Mouse (Mus musculus) kidney, adult 18-20 months (tissue): Measurements from ENCODE around the gene Gm7029.
"Not testable (repeated sequence)": the region's sequence is repeated elsewhere in the genome, so short reads cannot be mapped to it uniquely, and the experiment has no call there.

Source experiments
- DNase-seq: peaks from one replicate; pipeline ENCODE4 v3.0.0; 2021

Gm7029 gene

DNA sequence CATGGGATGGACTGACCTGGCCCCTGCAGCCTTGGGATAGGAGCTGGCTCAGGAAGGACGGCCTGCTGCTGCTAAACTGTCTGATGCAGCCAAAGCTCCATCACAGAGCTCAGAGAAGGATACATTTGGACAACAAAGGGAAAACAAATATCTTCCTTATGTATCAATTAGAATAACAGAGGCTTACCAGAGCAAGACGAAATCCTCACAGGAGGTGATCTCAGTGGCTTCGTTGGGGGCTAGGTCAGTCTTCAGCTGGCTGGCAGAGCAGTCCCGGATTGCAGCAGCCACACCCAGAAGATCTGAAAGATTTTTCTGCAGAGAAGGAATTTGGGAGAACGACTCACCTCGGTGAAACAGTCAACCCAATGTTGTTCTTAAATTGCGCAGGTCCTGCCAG, 18.8 kb downstream of the Gm7029 start:
- DNase-seq, result no peak

- DNase-seq, result not testable (repeated sequence)
Observed at GRCm38 (mm10) chr17:33893011-33893410, 19.4 kb downstream of the Gm7029 start.

DNA sequence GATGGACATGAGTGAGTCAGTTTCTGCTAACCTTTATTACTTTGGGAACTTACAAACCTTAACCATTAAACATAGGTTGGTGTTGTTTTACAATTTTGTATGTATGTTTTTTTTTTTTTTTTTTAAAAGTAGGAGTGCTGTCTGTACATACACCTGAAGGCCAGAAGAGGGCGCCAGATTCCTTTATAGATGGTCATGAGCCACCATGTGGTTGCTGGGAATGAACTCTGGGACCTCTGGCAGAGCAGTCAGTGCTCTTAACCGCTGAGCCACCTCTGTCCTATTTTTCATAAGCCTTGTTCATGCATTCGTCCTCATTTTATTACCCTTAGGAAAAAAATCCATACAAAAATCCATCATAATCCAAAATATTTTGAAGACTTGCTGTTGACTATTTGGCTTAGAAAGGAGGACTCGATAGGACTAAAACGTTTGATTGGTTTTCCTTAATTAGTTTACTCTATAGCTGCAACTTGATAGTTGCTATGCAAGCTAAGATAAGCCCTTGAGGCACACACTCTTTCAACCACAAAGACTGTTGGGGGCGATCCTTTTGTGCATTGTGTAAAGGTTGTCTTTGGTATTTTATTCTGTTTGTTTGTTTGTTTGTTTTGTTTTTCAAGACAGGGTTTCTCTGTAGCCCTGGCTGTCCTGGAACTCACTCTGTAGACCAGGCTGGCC, 23.6 kb downstream of the Gm7029 start:
- peak; percentile 37 for DNase-seq

DNA sequence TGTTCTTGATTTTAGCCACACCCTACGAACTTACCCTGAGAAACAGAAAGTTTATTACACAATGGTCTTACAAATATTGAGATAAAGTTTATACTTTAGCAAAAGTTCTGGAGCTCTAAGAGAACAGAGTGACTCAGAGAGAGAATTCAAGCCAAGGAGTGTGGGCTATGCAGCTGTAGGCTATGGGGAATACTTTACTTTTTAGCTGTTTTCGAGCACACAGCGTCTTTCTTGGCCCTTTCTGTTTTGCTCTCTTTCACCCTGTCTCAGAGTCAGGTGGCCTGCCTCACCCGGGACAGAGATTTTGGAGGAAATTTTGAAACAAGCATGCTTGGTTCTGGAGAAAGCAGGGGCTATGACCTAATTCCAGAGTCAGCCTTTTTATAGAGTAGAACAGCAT, 24.6 kb downstream of the Gm7029 start:
- DNase-seq, result not testable (repeated sequence)

DNA sequence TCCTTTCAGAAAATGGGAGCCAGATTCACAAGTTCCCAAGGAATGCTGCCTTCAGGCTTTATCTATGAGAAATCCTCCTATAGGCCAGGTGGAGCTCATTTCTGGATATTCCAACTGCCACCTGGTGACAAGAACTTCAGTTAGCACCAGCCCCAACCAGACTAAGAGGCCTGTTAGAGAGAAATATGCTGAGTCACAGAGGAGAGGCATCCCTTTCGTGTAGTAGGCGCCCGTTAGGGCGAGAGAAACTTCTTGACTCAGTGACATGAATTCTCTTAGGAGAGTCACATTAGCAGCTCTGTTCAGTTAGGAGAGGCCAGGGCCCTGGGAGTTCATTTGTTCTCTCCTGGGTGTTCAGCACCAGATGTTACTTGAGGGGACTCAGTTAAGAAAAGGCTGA, 26.0 kb downstream of the Gm7029 start:
- no peak for DNase-seq

GRCm38 (mm10) chr17:33900281-33900988, 26.8 kb downstream of the Gm7029 start:
- DNase-seq, result no peak

- no peak for DNase-seq
Observed at GRCm38 (mm10) chr17:33900989-33901314, 27.3 kb downstream of the Gm7029 start.

- DNase-seq, result no peak
Observed at GRCm38 (mm10) chr17:33901653-33902052, 28.0 kb downstream of the Gm7029 start.

GRCm38 (mm10) chr17:33902079-33902478, 28.4 kb downstream of the Gm7029 start:
- DNase-seq, result no peak

DNA sequence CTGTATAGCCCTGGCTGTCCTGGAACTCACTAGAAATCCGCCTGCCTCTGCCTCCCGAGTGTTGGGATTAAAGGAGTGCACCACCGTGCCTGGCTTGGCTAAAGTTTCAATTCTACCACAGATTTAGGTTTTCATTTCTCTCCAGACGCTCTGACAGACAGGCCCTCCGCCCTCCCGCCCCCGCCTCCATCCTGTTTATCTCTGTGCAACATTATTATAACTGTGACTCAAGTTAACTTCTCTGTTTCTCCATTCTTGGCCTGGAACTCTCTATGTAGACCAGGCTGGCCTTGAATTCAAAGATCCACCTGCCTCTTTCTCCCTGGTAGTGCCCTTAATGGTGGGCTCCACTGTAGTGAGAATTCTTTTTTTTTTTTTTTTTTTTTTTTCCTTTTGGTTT, 28.9 kb downstream of the Gm7029 start:
- DNase-seq, result no peak

- DNase-seq, result not testable (repeated sequence)
Observed at GRCm38 (mm10) chr17:33903911-33904651, 30.4 kb downstream of the Gm7029 start.

GRCm38 (mm10) chr17:33904835-33905234, 31.2 kb downstream of the Gm7029 start, which contains the start of gene Platr17:
TSS of gene Platr17 (plus strand) at chr17:33905135.
- DNase-seq, result not testable (repeated sequence)

GRCm38 (mm10) chr17:33908331-33909076, 34.9 kb downstream of the Gm7029 start:
- DNase-seq, result peak; percentile 65

DNA sequence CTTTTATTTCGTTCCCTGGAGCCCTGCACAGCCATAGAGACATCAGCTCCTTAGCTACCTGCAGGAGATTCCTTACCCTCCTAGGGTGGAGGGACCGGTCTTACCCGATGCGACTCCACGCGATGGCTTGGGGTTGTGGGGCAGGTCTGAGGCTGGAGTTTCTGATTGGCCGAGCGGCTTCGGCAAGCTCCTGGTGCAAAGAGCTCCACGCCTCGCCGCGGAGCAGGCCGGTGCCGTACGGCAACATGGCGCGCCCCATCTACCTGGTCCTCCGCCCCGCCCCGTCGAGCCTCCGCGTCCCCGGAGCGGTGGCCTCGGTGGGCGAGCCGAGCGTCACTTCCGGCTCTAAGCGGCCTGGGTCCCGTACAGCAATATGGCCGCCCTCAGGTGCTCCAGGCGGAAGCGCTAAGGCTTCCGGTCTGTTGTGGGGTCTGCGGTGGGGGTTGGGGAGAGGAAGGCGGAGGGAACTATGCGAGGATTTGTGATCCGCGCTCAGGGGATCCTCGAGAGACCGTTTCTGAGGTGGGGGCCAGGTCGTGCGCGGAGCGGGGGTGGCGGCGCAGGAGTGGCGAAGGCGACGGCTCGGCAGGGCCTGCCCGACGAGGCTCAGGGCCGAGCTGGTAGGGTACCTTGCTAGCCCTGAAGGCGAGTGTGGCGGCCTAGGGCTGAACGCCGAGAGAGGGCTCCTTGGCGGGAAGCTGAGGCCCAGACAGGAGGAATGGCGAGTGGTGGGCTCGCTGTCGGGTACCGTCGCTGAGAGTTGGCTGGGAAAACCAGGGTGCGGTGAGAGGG, 35.6 kb downstream of the Gm7029 start, which contains the start of gene Daxx:
Daxx (plus strand) TSS at position 338 of the 792 bp plus-strand sequence.
- DNase-seq, result peak; percentile 99

GRCm38 (mm10) chr17:33909869-33910250, 36.2 kb downstream of the Gm7029 start:
- DNase-seq, result peak; percentile 52

GRCm38 (mm10) chr17:33910346-33911051, 36.9 kb downstream of the Gm7029 start:
- no peak for DNase-seq

DNA sequence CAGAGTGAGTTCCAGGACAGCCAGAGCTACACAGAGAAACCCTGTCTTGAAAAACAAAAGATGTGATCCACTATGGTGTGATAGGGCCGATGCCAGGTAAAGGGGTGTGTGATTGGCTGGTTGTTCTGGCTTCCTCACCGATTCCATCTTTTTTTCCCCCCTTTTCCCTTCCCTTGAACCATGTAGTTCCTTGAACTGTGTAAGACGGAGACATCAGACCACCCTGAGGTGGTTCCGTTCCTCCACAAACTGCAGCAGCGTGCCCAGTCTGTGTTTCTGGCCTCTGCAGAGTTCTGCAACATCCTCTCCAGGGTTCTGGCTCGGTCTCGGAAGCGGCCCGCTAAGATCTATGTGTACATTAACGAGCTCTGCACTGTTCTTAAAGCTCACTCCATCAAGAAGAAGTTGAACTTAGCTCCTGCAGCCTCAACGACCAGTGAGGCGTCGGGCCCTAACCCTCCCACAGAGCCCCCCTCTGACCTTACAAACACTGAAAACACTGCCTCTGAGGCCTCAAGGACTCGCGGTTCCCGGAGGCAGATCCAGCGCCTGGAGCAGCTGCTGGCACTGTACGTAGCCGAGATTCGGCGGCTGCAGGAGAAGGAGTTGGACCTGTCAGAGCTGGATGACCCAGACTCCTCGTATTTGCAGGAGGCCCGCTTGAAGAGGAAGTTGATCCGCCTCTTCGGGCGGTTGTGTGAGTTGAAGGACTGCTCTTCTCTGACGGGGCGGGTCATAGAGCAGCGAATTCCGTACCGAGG, 37.6 kb downstream of the Gm7029 start:
- no peak for DNase-seq

DNA sequence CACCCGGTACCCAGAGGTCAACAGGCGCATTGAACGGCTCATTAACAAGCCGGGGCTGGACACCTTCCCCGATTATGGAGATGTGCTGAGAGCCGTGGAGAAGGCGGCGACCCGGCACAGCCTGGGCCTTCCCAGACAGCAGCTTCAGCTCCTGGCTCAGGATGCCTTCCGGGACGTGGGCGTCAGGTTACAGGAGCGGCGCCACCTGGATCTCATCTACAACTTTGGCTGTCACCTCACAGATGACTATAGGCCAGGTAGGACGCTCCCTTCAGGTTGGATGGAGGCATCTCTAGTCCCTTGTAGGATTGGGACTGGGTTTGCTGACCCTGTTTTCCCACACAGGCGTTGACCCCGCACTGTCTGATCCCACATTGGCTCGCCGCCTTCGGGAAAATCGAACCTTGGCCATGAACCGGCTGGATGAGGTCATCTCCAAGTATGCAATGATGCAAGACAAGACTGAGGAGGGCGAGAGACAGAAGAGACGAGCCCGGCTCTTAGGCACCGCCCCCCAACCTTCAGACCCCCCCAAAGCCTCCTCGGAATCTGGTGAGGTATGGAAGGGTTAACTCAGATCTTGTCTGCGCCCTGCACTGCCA, 38.3 kb downstream of the Gm7029 start:
- no peak for DNase-seq

DNA sequence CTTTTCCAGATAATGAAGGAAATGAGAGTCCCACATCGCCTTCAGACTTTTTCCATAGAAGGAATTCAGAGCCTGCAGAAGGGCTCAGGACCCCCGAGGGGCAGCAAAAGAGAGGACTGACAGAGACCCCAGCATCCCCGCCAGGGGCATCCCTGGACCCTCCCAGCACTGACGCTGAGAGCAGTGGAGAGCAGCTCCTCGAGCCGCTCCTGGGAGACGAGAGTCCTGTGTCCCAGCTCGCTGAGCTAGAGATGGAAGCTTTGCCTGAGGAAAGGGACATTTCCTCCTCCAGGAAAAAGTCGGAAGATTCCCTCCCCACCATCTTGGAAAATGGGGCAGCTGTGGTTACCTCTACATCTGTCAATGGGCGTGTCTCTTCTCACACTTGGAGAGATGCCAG, 39.6 kb downstream of the Gm7029 start:
- no peak for DNase-seq

DNA sequence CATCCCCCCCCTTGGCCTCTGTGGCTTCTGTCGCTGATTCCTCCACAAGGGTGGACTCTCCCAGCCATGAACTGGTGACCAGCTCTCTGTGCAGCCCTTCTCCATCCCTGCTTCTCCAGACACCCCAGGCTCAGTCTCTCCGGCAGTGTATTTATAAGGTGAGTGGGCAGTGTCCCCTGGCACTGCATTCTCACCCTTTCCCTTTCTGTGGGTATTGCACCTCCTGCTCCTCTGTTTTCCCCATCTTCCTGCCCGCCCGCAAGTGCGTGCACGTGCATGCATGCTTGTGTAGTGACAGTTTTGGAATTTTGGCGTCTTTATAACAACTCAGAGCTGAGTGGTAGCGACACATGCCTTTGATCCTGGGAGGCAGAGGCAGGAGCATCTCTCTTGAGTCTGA, 40.3 kb downstream of the Gm7029 start:
- no peak for DNase-seq
